Mouse (Mus musculus): ENCODE measurements around the gene 3110082J24Rik.

DNA sequence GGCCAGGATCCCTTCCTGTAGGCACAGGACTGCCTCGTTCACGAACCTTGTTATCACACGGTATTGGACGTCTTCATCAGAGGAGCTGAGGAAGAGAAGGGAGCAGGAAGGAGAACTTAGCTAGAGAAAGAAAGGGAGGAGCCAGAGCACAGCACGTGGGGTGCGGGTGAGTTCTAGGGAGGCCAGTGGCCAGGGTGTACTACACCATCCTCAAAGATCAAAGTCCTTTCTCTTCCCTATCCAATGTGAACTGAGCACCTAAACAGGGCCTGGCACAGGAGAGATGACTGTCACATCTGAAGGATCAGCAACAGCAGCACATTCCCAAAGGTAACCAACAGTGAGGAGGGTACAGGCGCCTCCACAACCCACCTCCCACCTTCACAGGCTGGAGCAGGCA lies 14.2 kb upstream of the 3110082J24Rik start:
- no peak for TF ChIP-seq POLR2A (IDR thresholded peaks at IDR 0.05; ENCODE audit: low read depth, low read length)
- no peak for TF ChIP-seq CTCF (IDR thresholded peaks at IDR 0.05; ENCODE audit: extremely low read depth, insufficient read depth, insufficient read length, insufficient replicate concordance)

All from spleen, adult 2 months (tissue).